ENCODE assay signal across 8 mouse cellular contexts in genomic region chr14:52019590-52020340, GRCm38 (mm10). TPM values are rescaled to one million over a fixed set of nuclear protein-coding genes. Genes with fewer than 3 reads are reported as not detected.
DNase-seq lines count a peak whose midpoint lies in the region; ATAC-seq and TF ChIP-seq lines count a peak whose summit lies in the region.

No protein-coding gene starts in this region.

- peak overlapping the region; percentile 72 for H3K4me2 ChIP-seq in CH12.LX (ENCODE audit: insufficient read depth, low read depth, poor library complexity, severe bottlenecking)
- H3K4me2 ChIP-seq in forebrain, embryonic 11.5 days (ENCODE audit: low read depth, low read length, severe bottlenecking): peak overlapping the region; percentile 83
- H3K4me2 ChIP-seq in heart, embryonic 16.5 days (ENCODE audit: low read depth, low read length): peak overlapping the region; percentile 68
- H3K4me2 ChIP-seq in liver, embryonic 13.5 days: peak overlapping the region; percentile 88
- H3K4me2 ChIP-seq in stomach, embryonic 14.5 days (replicated peaks; ENCODE audit: low read depth, low read length): peak overlapping the region; percentile 66

- TF ChIP-seq EP300 in CH12.LX (IDR thresholded peaks at IDR 0.05; ENCODE audit: low read length): no peak; the same call in 1 of the 2 replicates

- no peaks in the 10 kb centered on the region; the same call in 1 of the 2 replicates for H3K79me2 ChIP-seq in CH12.LX (replicated peaks; ENCODE audit: control insufficient read depth, extremely low read depth, insufficient read depth, poor library complexity, severe bottlenecking)

- H3K9me3 ChIP-seq in CH12.LX (replicated peaks; ENCODE audit: low read length): no peaks in the 10 kb centered on the region
- H3K9me3 ChIP-seq in forebrain, embryonic 11.5 days (ENCODE audit: control insufficient read depth, low read length): no peaks in the 10 kb centered on the region
- no peaks in the 10 kb centered on the region for H3K9me3 ChIP-seq in heart, embryonic 16.5 days (replicated peaks; ENCODE audit: control insufficient read depth, low read length)
- H3K9me3 ChIP-seq in liver, embryonic 13.5 days (replicated peaks): no peaks in the 10 kb centered on the region
- no peaks in the 10 kb centered on the region for H3K9me3 ChIP-seq in stomach, embryonic 14.5 days (ENCODE audit: control insufficient read depth, low read depth, low read length)

- 0% methylated on average over 66 of the region's 74 CpGs for WGBS in forebrain, embryonic 11.5 days
- WGBS in heart, embryonic 16.5 days: under 1% methylated on average over 72 of the region's 74 CpGs
- WGBS in liver, embryonic 13.5 days (ENCODE audit: insufficient replicate concordance): under 1% methylated on average over 73 of the region's 74 CpGs
- under 1% methylated on average over 73 of the region's 74 CpGs for WGBS in stomach, embryonic 14.5 days

- in situ Hi-C loops in CH12.LX (cut with MboI; ENCODE audit: low pct_ligation_motif_present, low pct_unique_long_range_greater_than_20kb, low sequenced_read_pairs): loop anchor here (5.0 kb wide), 1 partner anchor 112 kb away; no protein-coding TSS in a partner anchor

- dilution Hi-C loops in CH12.LX (cut with MboI; ENCODE audit: extremely low pct_ligation_motif_present, extremely low pct_unique_long_range_greater_than_20kb, low sequenced_read_pairs): no loop called here

- H3K36me3 ChIP-seq in CH12.LX (replicated peaks in 1 of 2; ENCODE audit: control insufficient read depth in 1 of 2, insufficient read depth in 1 of 2, low read length in 1 of 2): peaks cover 0 to 17% of the 10 kb centered on the region in 2 experiments
- no peaks in the 10 kb centered on the region for H3K36me3 ChIP-seq in forebrain, embryonic 11.5 days (ENCODE audit: control insufficient read depth, insufficient read depth, low read length)
- no peaks in the 10 kb centered on the region for H3K36me3 ChIP-seq in heart, embryonic 16.5 days (ENCODE audit: control insufficient read depth, insufficient read depth)
- peaks cover 5% of the 10 kb centered on the region; the same call in 1 of the 2 replicates for H3K36me3 ChIP-seq in liver, embryonic 13.5 days
- no peaks in the 10 kb centered on the region for H3K36me3 ChIP-seq in stomach, embryonic 14.5 days (ENCODE audit: control insufficient read depth, insufficient read depth, low read length)

- peak overlapping the region; percentile 88 for H3K27ac ChIP-seq in CH12.LX (ENCODE audit: insufficient read depth, low read depth)
- H3K27ac ChIP-seq in forebrain, embryonic 11.5 days (ENCODE audit: low read depth, low read length): peak overlapping the region; percentile 99
- H3K27ac ChIP-seq in heart, embryonic 16.5 days (ENCODE audit: low read length): peak overlapping the region; percentile 100
- peak overlapping the region; percentile 97 for H3K27ac ChIP-seq in liver, embryonic 13.5 days
- peak overlapping the region; percentile 100 for H3K27ac ChIP-seq in stomach, embryonic 14.5 days (ENCODE audit: low read length)

- peak; percentile 66 for TF ChIP-seq POLR2A in CH12.LX (IDR thresholded peaks at IDR 0.05; ENCODE audit: low read depth, low read length)

- H3K9ac ChIP-seq in CH12.LX (ENCODE audit: insufficient read depth, low read depth): peak overlapping the region; percentile 94
- H3K9ac ChIP-seq in forebrain, embryonic 11.5 days (ENCODE audit: low read length): peak overlapping the region; percentile 92
- peak overlapping the region; percentile 92 for H3K9ac ChIP-seq in heart, embryonic 16.5 days (ENCODE audit: low read length)
- peak overlapping the region; percentile 92 for H3K9ac ChIP-seq in liver, embryonic 13.5 days
- peak overlapping the region; percentile 83 for H3K9ac ChIP-seq in stomach, embryonic 14.5 days (replicated peaks; ENCODE audit: low read depth, low read length)

- peaks cover 23 to 55% of the 10 kb centered on the region in 2 experiments for H3K4me1 ChIP-seq in CH12.LX (ENCODE audit: control insufficient read depth in 1 of 2, insufficient read depth in 2 of 2)
- peaks cover 34% of the 10 kb centered on the region for H3K4me1 ChIP-seq in forebrain, embryonic 11.5 days (replicated peaks; ENCODE audit: control insufficient read depth, insufficient read depth, low read length)
- peaks cover 27% of the 10 kb centered on the region for H3K4me1 ChIP-seq in heart, embryonic 16.5 days (ENCODE audit: control insufficient read depth, insufficient read depth, low read length)
- peaks cover 87% of the 10 kb centered on the region for H3K4me1 ChIP-seq in liver, embryonic 13.5 days (replicated peaks)
- peaks cover 37% of the 10 kb centered on the region for H3K4me1 ChIP-seq in stomach, embryonic 14.5 days (ENCODE audit: control insufficient read depth, insufficient read depth, low read length)

- no peak; the same call in none of the 2 replicates for TF ChIP-seq RAD21 in CH12.LX (IDR thresholded peaks at IDR 0.05; ENCODE audit: low read depth, low read length)

- DNase-seq in CH12.LX (ENCODE audit: extremely low read depth): peak; percentile 97
- DNase-seq in c-Kit-positive CD71-positive TER-119-negative erythroid progenitor cells, embryonic 14.5 days (ENCODE audit: low read depth): peak; percentile 96
- DNase-seq in forebrain, embryonic 11.5 days (ENCODE audit: low spot score): peak; percentile 99
- DNase-seq in kidney, postnatal 25 days: peak; percentile 98 to 99
- peak; percentile 94 for DNase-seq in liver, embryonic 13.5 days
- peak; percentile 92 to 95 for DNase-seq in natural killer cell, adult 2 months (ENCODE audit: low spot score in 2 of 2)

- peak; percentile 90 for ATAC-seq in forebrain, embryonic 11.5 days (replicated peaks; ENCODE audit: low FRiP score)
- ATAC-seq in heart, embryonic 16.5 days (replicated peaks; ENCODE audit: extremely low read depth, insufficient read depth, low FRiP score): peak; percentile 89
- ATAC-seq in liver, embryonic 13.5 days (ENCODE audit: low read depth): peak; percentile 80
- peak; percentile 89 for ATAC-seq in stomach, embryonic 14.5 days (ENCODE audit: insufficient number of reproducible peaks, insufficient read depth, low FRiP score, low read depth)

- H3K4me3 ChIP-seq in CH12.LX (replicated peaks in 1 of 3; ENCODE audit: low read depth in 2 of 3, low read length in 2 of 3, poor library complexity in 1 of 3): peak overlapping the region; percentile 67 to 72 (median 71)
- H3K4me3 ChIP-seq in forebrain, embryonic 11.5 days (ENCODE audit: low read depth, low read length): peak overlapping the region; percentile 48
- H3K4me3 ChIP-seq in heart, embryonic 16.5 days (ENCODE audit: low read length): peak overlapping the region; percentile 77
- H3K4me3 ChIP-seq in liver, embryonic 13.5 days (replicated peaks): peak overlapping the region; percentile 77
- H3K4me3 ChIP-seq in stomach, embryonic 14.5 days (ENCODE audit: low read depth, low read length): peak overlapping the region; percentile 55

- TF ChIP-seq CTCF in CH12.LX (conservative IDR thresholded peaks at IDR 0.05 in 1 of 2, IDR thresholded peaks at IDR 0.05 in 1 of 2; ENCODE audit: low read depth in 2 of 2, low read length in 2 of 2): peak in 1 of 2 experiments; percentile 66; a peak in 2 of 4 replicates

- no peaks in the 10 kb centered on the region for H3K27me3 ChIP-seq in CH12.LX (replicated peaks)
- H3K27me3 ChIP-seq in forebrain, embryonic 11.5 days (ENCODE audit: control insufficient read depth, insufficient read depth, low read length): no peaks in the 10 kb centered on the region
- H3K27me3 ChIP-seq in heart, embryonic 16.5 days (ENCODE audit: control insufficient read depth, insufficient read depth, low read length): no peaks in the 10 kb centered on the region
- H3K27me3 ChIP-seq in liver, embryonic 13.5 days: no peaks in the 10 kb centered on the region
- no peaks in the 10 kb centered on the region for H3K27me3 ChIP-seq in stomach, embryonic 14.5 days (ENCODE audit: control insufficient read depth, insufficient read depth, low read length)

TF ChIP-seq in CH12.LX, 34 proteins besides CTCF, POLR2A, EP300 and RAD21 (continues in another document):
- peak; percentile 61 for TF ChIP-seq MEF2A (IDR thresholded peaks at IDR 0.05; ENCODE audit: borderline replicate concordance, low read depth, low read length)

RNA-seq across cellular contexts. Expression of gene Zfp219, which starts 0.8 kb away (rescaled TPM):
- total RNA-seq in CH12.LX (2012; rRNA removed) (17.5 and 20.0 TPM in 2 replicates), CH12.LX (2014; rRNA removed) (11.5 and 15.8 TPM in 2 replicates)
- polyA plus RNA-seq in CH12.LX (2012; ENCODE audit: insufficient read length, low read depth): 19.3 and 20.8 TPM in 2 replicates
- polyA plus RNA-seq in forebrain, embryonic 11.5 days (2014; fragmentation: Nextera tagmentation; extraction: Ambion mirVana): 105 and 116 TPM in 2 replicates
- 18.7 and 19.7 TPM in 2 replicates for polyA plus RNA-seq in heart, embryonic 16.5 days (2015; fragmentation: Nextera tagmentation; extraction: Ambion mirVana)
- polyA plus RNA-seq in liver, embryonic 13.5 days (2015; fragmentation: Nextera tagmentation; extraction: Ambion mirVana): 10.1 and 10.5 TPM in 2 replicates
- 30.8 and 32.8 TPM in 2 replicates for polyA plus RNA-seq in stomach, embryonic 14.5 days (2014; fragmentation: Nextera tagmentation; extraction: Ambion mirVana)

RNA-seq across cellular contexts. Expression of gene Tmem253, which starts 4.3 kb away (rescaled TPM):
- total RNA-seq in CH12.LX (2012; rRNA removed) (0.64 and 0.71 TPM in 2 replicates), CH12.LX (2014; rRNA removed) (not detected in 2 replicates)
- 1.9 and 2.6 TPM in 2 replicates for polyA plus RNA-seq in CH12.LX (2012; ENCODE audit: insufficient read length, low read depth)
- polyA plus RNA-seq in forebrain, embryonic 11.5 days (2014; fragmentation: Nextera tagmentation; extraction: Ambion mirVana): 0.92 and 0.95 TPM in 2 replicates
- polyA plus RNA-seq in heart, embryonic 16.5 days (2015; fragmentation: Nextera tagmentation; extraction: Ambion mirVana): 0.67 and 1.3 TPM in 2 replicates
- 0.09 and 0.20 TPM in 2 replicates for polyA plus RNA-seq in liver, embryonic 13.5 days (2015; fragmentation: Nextera tagmentation; extraction: Ambion mirVana)
- 0.62 and 2.0 TPM in 2 replicates for polyA plus RNA-seq in stomach, embryonic 14.5 days (2014; fragmentation: Nextera tagmentation; extraction: Ambion mirVana)

RNA-seq across cellular contexts. Expression of gene Olfr221, which starts 22.5 kb away (rescaled TPM):
- total RNA-seq in CH12.LX (2012; rRNA removed) (not detected in 2 replicates), CH12.LX (2014; rRNA removed) (not detected in 2 replicates)
- polyA plus RNA-seq in CH12.LX (2012; ENCODE audit: insufficient read length, low read depth): not detected in 2 replicates
- polyA plus RNA-seq in forebrain, embryonic 11.5 days (2014; fragmentation: Nextera tagmentation; extraction: Ambion mirVana): not detected in 2 replicates
- polyA plus RNA-seq in heart, embryonic 16.5 days (2015; fragmentation: Nextera tagmentation; extraction: Ambion mirVana): not detected in 2 replicates
- not detected in 2 replicates for polyA plus RNA-seq in liver, embryonic 13.5 days (2015; fragmentation: Nextera tagmentation; extraction: Ambion mirVana)
- not detected in 2 replicates for polyA plus RNA-seq in stomach, embryonic 14.5 days (2014; fragmentation: Nextera tagmentation; extraction: Ambion mirVana)

RNA-seq across cellular contexts. Expression of gene Arhgef40, which starts 35.2 kb away (rescaled TPM):
- 3.8 and 8.9 TPM in 2 replicates for total RNA-seq in CH12.LX (2012; rRNA removed)
- total RNA-seq in CH12.LX (2014; rRNA removed): 0.62 and 0.85 TPM in 2 replicates
- polyA plus RNA-seq in CH12.LX (2012; ENCODE audit: insufficient read length, low read depth): 1.1 and 2.2 TPM in 2 replicates
- 93.3 and 99.7 TPM in 2 replicates for polyA plus RNA-seq in forebrain, embryonic 11.5 days (2014; fragmentation: Nextera tagmentation; extraction: Ambion mirVana)
- polyA plus RNA-seq in heart, embryonic 16.5 days (2015; fragmentation: Nextera tagmentation; extraction: Ambion mirVana): 45.8 and 65.1 TPM in 2 replicates
- polyA plus RNA-seq in liver, embryonic 13.5 days (2015; fragmentation: Nextera tagmentation; extraction: Ambion mirVana): 16.5 and 19.7 TPM in 2 replicates
- 116 and 118 TPM in 2 replicates for polyA plus RNA-seq in stomach, embryonic 14.5 days (2014; fragmentation: Nextera tagmentation; extraction: Ambion mirVana)

Comparison
In these comparisons a context has a peak if more than half of its experiments do, and no peak if none do; other contexts are left out.
1. Peak in every context shown above with its lines: DNase-seq, ATAC-seq, H3K4me3 ChIP-seq and H3K27ac ChIP-seq.